Mouse (Mus musculus): Measurements from ENCODE around the gene Zfp991.
"Not testable (repeated sequence)": the region's sequence is repeated elsewhere in the genome, so short reads cannot be mapped to it uniquely, and the experiment has no call there.

DNA sequence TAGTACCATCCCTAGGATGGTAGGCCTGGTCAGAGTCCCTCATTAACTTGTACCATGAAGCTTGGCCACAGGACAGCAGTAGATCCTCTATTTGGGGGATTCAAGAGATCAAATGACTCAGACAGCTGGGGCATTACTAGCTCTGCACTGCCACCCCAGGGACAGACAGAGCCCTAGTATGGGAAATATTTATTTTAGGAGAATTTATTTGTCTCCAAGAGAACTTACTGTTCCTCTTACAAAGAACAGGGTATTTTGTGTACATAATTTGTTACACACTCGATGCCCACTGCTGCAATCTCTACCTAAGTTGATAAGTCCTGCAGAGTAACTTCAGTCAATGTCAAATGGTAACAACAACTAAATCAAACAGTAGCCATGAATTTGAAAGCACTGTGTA, 55.0 kb downstream of the Zfp991 start:
- TF ChIP-seq CTCF, EP300 (IDR thresholded peaks at IDR 0.05; ENCODE audit: low read depth): not testable (repeated sequence)
